Mouse (Mus musculus) C2C12 (cell line): ENCODE measurements around the gene Lrrfip2.

Experiments
- CTCF ChIP-seq: IDR thresholded peaks from one replicate; pipeline ENCODE4 v1.5.1; 2011; ENCODE audit not compliant: control insufficient read depth, insufficient read depth, insufficient read length
- FOSL1 ChIP-seq: IDR thresholded peaks from one replicate; pipeline ENCODE4 v1.8.0; 2011; ENCODE audit warnings: mild to moderate bottlenecking, low read length; ENCODE audit not compliant: poor library complexity, insufficient read depth, severe bottlenecking
- USF1 ChIP-seq: IDR thresholded peaks from one replicate; pipeline ENCODE4 v1.6.1; 2011; ENCODE audit warnings: low read depth, mild to moderate bottlenecking, control low read depth, moderate library complexity

- TF ChIP-seq CTCF: no peak
- TF ChIP-seq FOSL1: no peak
- TF ChIP-seq USF1: no peak
Measured at GRCm38 (mm10) chr9:111095710-111096109, 21.7 kb upstream of the Lrrfip2 start.
